Mouse (Mus musculus): ENCODE measurements around the gene Rabggta. TPM values are rescaled to one million over a fixed set of nuclear protein-coding genes. Genes with fewer than 3 reads are reported as not detected.

Rabggta gene
- polyA plus RNA-seq, 1 experiment from 2014 or later: 26.2 TPM

DNA sequence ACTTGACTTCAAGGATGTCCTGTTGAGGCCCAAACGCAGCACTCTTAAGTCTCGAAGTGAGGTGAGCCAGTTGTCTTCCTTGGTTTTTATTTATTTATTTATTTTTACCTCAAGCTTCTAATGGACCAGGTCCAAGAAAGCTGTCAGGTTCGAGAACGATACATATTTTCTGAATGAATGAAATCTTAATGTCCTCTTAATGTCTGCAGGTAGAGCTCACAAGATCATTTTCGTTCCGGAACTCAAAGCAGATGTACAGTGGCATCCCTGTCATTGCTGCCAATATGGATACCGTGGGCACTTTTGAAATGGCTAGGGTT lies 49.4 kb downstream of the Rabggta start:
- WGBS: 79% methylated on average over 7 of the region's 7 CpGs
- H3K9ac ChIP-seq: peak overlapping the region; percentile 91
- H3K4me3 ChIP-seq: peak overlapping the region; percentile 87
- peaks cover 17% of the 10 kb centered on the region for H3K4me1 ChIP-seq
- no peaks in the 10 kb centered on the region for H3K27me3 ChIP-seq
- peaks cover 40% of the 10 kb centered on the region for H3K36me3 ChIP-seq
- peak overlapping the region; percentile 94 for H3K4me2 ChIP-seq (replicated peaks)
- ATAC-seq (ENCODE audit: low FRiP score, low read depth): no peak
- H3K9me3 ChIP-seq: no peaks in the 10 kb centered on the region
- H3K27ac ChIP-seq: peak overlapping the region; percentile 91; the same call in 1 of the 2 replicates

DNA sequence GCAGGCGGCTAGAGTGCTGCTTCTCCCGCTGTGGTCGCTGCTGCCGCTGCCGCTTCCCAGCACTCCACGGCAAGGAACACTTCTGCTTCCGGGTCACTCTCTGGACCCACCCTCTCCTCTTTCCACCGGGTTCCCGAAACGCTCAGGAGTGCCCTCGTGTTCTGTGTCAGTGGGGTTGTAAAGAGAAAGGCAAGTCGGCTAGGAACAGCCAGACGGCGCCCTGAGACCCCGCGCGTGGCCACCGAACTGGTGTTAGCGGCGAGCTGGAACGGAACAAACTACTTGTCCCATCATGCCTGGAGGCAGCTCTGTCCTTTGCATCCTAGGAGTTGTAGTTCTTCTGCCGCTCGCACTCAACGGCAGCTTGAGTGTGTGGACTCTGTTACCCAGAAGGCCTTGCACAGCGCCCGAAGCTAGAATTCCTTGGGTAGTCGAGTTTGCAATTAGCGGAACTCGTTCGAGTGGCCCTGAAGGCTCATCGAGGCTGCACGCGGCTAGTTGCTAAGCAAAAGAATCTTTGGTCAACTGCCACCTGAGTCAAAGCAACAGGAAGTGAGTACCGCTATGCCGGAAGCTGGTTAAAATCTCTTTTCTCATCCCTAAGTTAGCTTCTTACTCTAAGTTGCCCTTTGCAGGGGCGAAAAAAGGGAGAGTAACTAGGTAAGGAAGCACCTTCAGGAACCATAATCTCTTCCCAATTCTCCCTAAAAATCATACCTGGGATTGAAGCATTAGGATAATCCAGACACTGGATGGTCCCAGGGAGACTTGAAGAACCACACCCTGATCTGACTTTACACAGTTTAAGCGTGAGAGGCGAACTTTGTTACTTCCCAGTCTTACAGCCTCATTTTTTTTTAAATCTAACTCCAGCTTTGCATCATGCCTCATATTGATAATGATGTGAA lies 50.0 kb downstream of the Rabggta start, which contains the start of the genes Gmpr2 and Nedd8:
Gmpr2 (plus strand) TSS at position 109 of the 908 bp plus-strand sequence.
Nedd8 (minus strand) TSS at position 292 of the 908 bp plus-strand sequence.
- ATAC-seq (ENCODE audit: low FRiP score, low read depth): peak; percentile 98
- Histone ChIP-seq H3K4me3 (peak within 1 kb of the TSS; percentile 87), H3K9me3 (no peaks in the 10 kb centered on the region), H3K9ac (peak within 1 kb of the TSS; percentile 91), H3K36me3 (peaks cover 34% of the 10 kb centered on the region), H3K27me3 (no peaks in the 10 kb centered on the region), H3K27ac (peak within 1 kb of the TSS; percentile 91), H3K4me2 (replicated peaks) (peak within 1 kb of the TSS; percentile 94), H3K4me1 (peaks cover 17% of the 10 kb centered on the region)
- WGBS: under 1% methylated on average over 38 of the region's 38 CpGs

DNA sequence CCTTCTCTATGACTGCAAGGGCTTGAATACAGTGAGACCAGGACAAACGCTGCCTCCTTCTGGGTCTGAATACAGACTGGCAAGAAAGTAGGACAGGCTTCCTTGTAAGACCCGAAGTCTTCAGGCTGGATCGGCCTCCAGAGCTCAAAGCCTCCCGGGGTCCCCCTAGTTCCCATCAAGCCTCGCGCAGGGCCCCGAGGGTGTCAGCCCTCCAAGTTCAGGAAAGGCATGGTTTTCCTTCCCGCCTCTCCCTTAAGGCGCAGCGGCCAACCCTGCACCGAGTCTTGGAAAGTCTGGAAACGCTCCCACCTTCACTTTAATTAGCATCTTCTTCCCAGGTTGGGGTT lies 50.6 kb downstream of the Rabggta start:
- H3K27ac ChIP-seq: peak overlapping the region; percentile 91
- peak; percentile 55 for ATAC-seq (ENCODE audit: low FRiP score, low read depth)
- H3K4me1 ChIP-seq: peaks cover 17% of the 10 kb centered on the region
- H3K4me2 ChIP-seq (replicated peaks): peak overlapping the region; percentile 94
- peak overlapping the region; percentile 91 for H3K9ac ChIP-seq
- H3K9me3 ChIP-seq: no peaks in the 10 kb centered on the region
- H3K4me3 ChIP-seq: peak overlapping the region; percentile 87
- peaks cover 33% of the 10 kb centered on the region for H3K36me3 ChIP-seq
- no peaks in the 10 kb centered on the region for H3K27me3 ChIP-seq
- under 1% methylated on average over 12 of the region's 12 CpGs for WGBS

Other genes starting within 250 kb of the Rabggta start
- gene Dhrs4, start 243.5 kb downstream of the Rabggta start, polyA plus RNA-seq (2015; fragmentation: Nextera tagmentation; extraction: Ambion mirVana): 87.4 and 89.1 TPM in 2 replicates
- 2.7 and 3.3 TPM in 2 replicates for gene Carmil3, start 231.6 kb downstream of the Rabggta start, polyA plus RNA-seq (2015; fragmentation: Nextera tagmentation; extraction: Ambion mirVana)
- 0.32 and 0.78 TPM in 2 replicates for gene Cpne6, start 211.8 kb downstream of the Rabggta start, polyA plus RNA-seq (2015; fragmentation: Nextera tagmentation; extraction: Ambion mirVana)
- not detected in 2 replicates for gene Nrl, start 197.3 kb downstream of the Rabggta start, polyA plus RNA-seq (2015; fragmentation: Nextera tagmentation; extraction: Ambion mirVana)
- 36.9 and 38.0 TPM in 2 replicates for gene Pck2, start 182.0 kb downstream of the Rabggta start, polyA plus RNA-seq (2015; fragmentation: Nextera tagmentation; extraction: Ambion mirVana)
- gene Dcaf11, start 162.3 kb downstream of the Rabggta start, polyA plus RNA-seq (2015; fragmentation: Nextera tagmentation; extraction: Ambion mirVana): 55.9 and 58.7 TPM in 2 replicates
- gene A730061H03Rik, start 161.9 kb downstream of the Rabggta start, polyA plus RNA-seq (2015; fragmentation: Nextera tagmentation; extraction: Ambion mirVana): 0.74 TPM in 1 of 2 replicates, not detected in the other
- gene Fitm1, start 146.6 kb downstream of the Rabggta start, polyA plus RNA-seq (2015; fragmentation: Nextera tagmentation; extraction: Ambion mirVana): 22.5 and 25.5 TPM in 2 replicates
- 145 and 150 TPM in 2 replicates for gene Psme1, start 144.1 kb downstream of the Rabggta start, polyA plus RNA-seq (2015; fragmentation: Nextera tagmentation; extraction: Ambion mirVana)
- 4.9 and 5.0 TPM in 2 replicates for gene Emc9, start 137.0 kb downstream of the Rabggta start, polyA plus RNA-seq (2015; fragmentation: Nextera tagmentation; extraction: Ambion mirVana)
- 251 and 280 TPM in 2 replicates for gene Psme2, start 131.2 kb downstream of the Rabggta start, polyA plus RNA-seq (2015; fragmentation: Nextera tagmentation; extraction: Ambion mirVana)
- gene Rnf31, start 130.6 kb downstream of the Rabggta start, polyA plus RNA-seq (2015; fragmentation: Nextera tagmentation; extraction: Ambion mirVana): 22.5 and 23.2 TPM in 2 replicates
- 11.2 and 11.4 TPM in 2 replicates for gene Irf9, start 118.7 kb downstream of the Rabggta start, polyA plus RNA-seq (2015; fragmentation: Nextera tagmentation; extraction: Ambion mirVana)
- 6.1 and 7.0 TPM in 2 replicates for gene Rec8, start 104.2 kb downstream of the Rabggta start, polyA plus RNA-seq (2015; fragmentation: Nextera tagmentation; extraction: Ambion mirVana)
- gene Ipo4, start 86.3 kb downstream of the Rabggta start, polyA plus RNA-seq (2015; fragmentation: Nextera tagmentation; extraction: Ambion mirVana): 107 and 113 TPM in 2 replicates
- 1.3 and 1.9 TPM in 2 replicates for gene Gm49378, start 84.4 kb downstream of the Rabggta start, polyA plus RNA-seq (2015; fragmentation: Nextera tagmentation; extraction: Ambion mirVana)
- gene Tm9sf1, start 78.5 kb downstream of the Rabggta start, polyA plus RNA-seq (2015; fragmentation: Nextera tagmentation; extraction: Ambion mirVana): 108 and 113 TPM in 2 replicates
- gene Tssk4, start 72.1 kb downstream of the Rabggta start, polyA plus RNA-seq (2015; fragmentation: Nextera tagmentation; extraction: Ambion mirVana): 0.91 and 1.0 TPM in 2 replicates
- gene Mdp1, start 61.8 kb downstream of the Rabggta start, polyA plus RNA-seq (2015; fragmentation: Nextera tagmentation; extraction: Ambion mirVana): 68.7 and 69.5 TPM in 2 replicates
- 70.2 and 72.7 TPM in 2 replicates for gene Gmpr2, start 50.3 kb downstream of the Rabggta start, polyA plus RNA-seq (2015; fragmentation: Nextera tagmentation; extraction: Ambion mirVana)
- gene Nedd8, start 50.1 kb downstream of the Rabggta start, polyA plus RNA-seq (2015; fragmentation: Nextera tagmentation; extraction: Ambion mirVana): 606 and 624 TPM in 2 replicates
- 43.4 and 44.0 TPM in 2 replicates for gene Tinf2, start 40.4 kb downstream of the Rabggta start, polyA plus RNA-seq (2015; fragmentation: Nextera tagmentation; extraction: Ambion mirVana)
- 5.0 and 5.7 TPM in 2 replicates for gene Tgm1, start 8.3 kb downstream of the Rabggta start, polyA plus RNA-seq (2015; fragmentation: Nextera tagmentation; extraction: Ambion mirVana)
- 78.1 and 89.9 TPM in 2 replicates for gene Dhrs1, start 23.4 kb upstream of the Rabggta start, polyA plus RNA-seq (2015; fragmentation: Nextera tagmentation; extraction: Ambion mirVana)
- gene Nop9, start 23.4 kb upstream of the Rabggta start, polyA plus RNA-seq (2015; fragmentation: Nextera tagmentation; extraction: Ambion mirVana): 41.8 and 42.8 TPM in 2 replicates
- 0.45 and 0.72 TPM in 2 replicates for gene Cideb, start 36.2 kb upstream of the Rabggta start, polyA plus RNA-seq (2015; fragmentation: Nextera tagmentation; extraction: Ambion mirVana)
- gene Ltb4r2, start 39.2 kb upstream of the Rabggta start, polyA plus RNA-seq (2015; fragmentation: Nextera tagmentation; extraction: Ambion mirVana): 0.36 and 0.64 TPM in 2 replicates
- gene Ltb4r1, start 43.7 kb upstream of the Rabggta start, polyA plus RNA-seq (2015; fragmentation: Nextera tagmentation; extraction: Ambion mirVana): 0.45 and 0.51 TPM in 2 replicates
- 20.9 and 25.6 TPM in 2 replicates for gene Adcy4, start 61.8 kb upstream of the Rabggta start, polyA plus RNA-seq (2015; fragmentation: Nextera tagmentation; extraction: Ambion mirVana)
- gene Ripk3, start 66.6 kb upstream of the Rabggta start, polyA plus RNA-seq (2015; fragmentation: Nextera tagmentation; extraction: Ambion mirVana): 31.0 and 37.1 TPM in 2 replicates
- gene Nfatc4, start 100.9 kb upstream of the Rabggta start, polyA plus RNA-seq (2015; fragmentation: Nextera tagmentation; extraction: Ambion mirVana): 124 and 128 TPM in 2 replicates
- gene Nynrin, start 131.7 kb upstream of the Rabggta start, polyA plus RNA-seq (2015; fragmentation: Nextera tagmentation; extraction: Ambion mirVana): 28.2 and 34.2 TPM in 2 replicates
- gene Cbln3, start 162.1 kb upstream of the Rabggta start, polyA plus RNA-seq (2015; fragmentation: Nextera tagmentation; extraction: Ambion mirVana): 0.17 and 0.31 TPM in 2 replicates
- 24.2 and 25.5 TPM in 2 replicates for gene Khnyn, start 162.7 kb upstream of the Rabggta start, polyA plus RNA-seq (2015; fragmentation: Nextera tagmentation; extraction: Ambion mirVana)
- 98.8 and 104 TPM in 2 replicates for gene Sdr39u1, start 178.0 kb upstream of the Rabggta start, polyA plus RNA-seq (2015; fragmentation: Nextera tagmentation; extraction: Ambion mirVana)
- gene Cma1, start 222.4 kb upstream of the Rabggta start, polyA plus RNA-seq (2015; fragmentation: Nextera tagmentation; extraction: Ambion mirVana): 10.7 and 11.9 TPM in 2 replicates
- gene Cma2, start 228.7 kb upstream of the Rabggta start, polyA plus RNA-seq (2015; fragmentation: Nextera tagmentation; extraction: Ambion mirVana): not detected in 2 replicates